ENCODE assay signal across 10 mouse cellular contexts in genomic region chr1:172016031-172016430, GRCm38 (mm10). TPM values are rescaled to one million over a fixed set of nuclear protein-coding genes. Genes with fewer than 3 reads are reported as not detected.
DNase-seq lines count a peak whose midpoint lies in the region; ATAC-seq lines count a peak whose summit lies in the region.
"Had no signal": no experiment of that assay in that cellular context is flagged by ENCODE, and none has a peak within 500 bp of the region (broad histone marks: within the 10 kb centered on the region; RNA-seq: fewer than 3 reads in every experiment).

No protein-coding gene starts in this region.

- WGBS in neural tube, embryonic 11.5 days: 70% methylated on average over 8 of the region's 8 CpGs
- WGBS in forebrain, embryonic 11.5 days: 59% methylated on average over 8 of the region's 8 CpGs
- 80% methylated on average over 8 of the region's 8 CpGs for WGBS in limb, embryonic 12.5 days
- WGBS in neural tube, embryonic 15.5 days: 29% methylated on average over 8 of the region's 8 CpGs
- 69% methylated on average over 8 of the region's 8 CpGs for WGBS in intestine, embryonic 16.5 days

- no peaks in the 10 kb centered on the region for H3K27me3 ChIP-seq in neural tube, embryonic 11.5 days (ENCODE audit: control insufficient read depth, insufficient read depth, low read length)
- no peaks in the 10 kb centered on the region for H3K27me3 ChIP-seq in forebrain, embryonic 11.5 days (ENCODE audit: control insufficient read depth, insufficient read depth, low read length)
- H3K27me3 ChIP-seq in limb, embryonic 12.5 days: no peaks in the 10 kb centered on the region
- H3K27me3 ChIP-seq in neural tube, embryonic 15.5 days (replicated peaks): no peaks in the 10 kb centered on the region
- no peaks in the 10 kb centered on the region for H3K27me3 ChIP-seq in intestine, embryonic 16.5 days (replicated peaks; ENCODE audit: control insufficient read depth, insufficient read depth, low read length)

- no peak for ATAC-seq in neural tube, embryonic 11.5 days (ENCODE audit: insufficient read depth, low FRiP score, low TSS enrichment)
- ATAC-seq in forebrain, embryonic 11.5 days (replicated peaks; ENCODE audit: low FRiP score): no peak
- ATAC-seq in limb, embryonic 12.5 days (ENCODE audit: insufficient number of reproducible peaks, insufficient read depth, low FRiP score, low TSS enrichment, low read depth): no peak
- ATAC-seq in neural tube, embryonic 15.5 days (ENCODE audit: low FRiP score): no peak
- ATAC-seq in intestine, embryonic 16.5 days: no peak
- no peak for ATAC-seq in cerebellum, adult (ENCODE audit: insufficient number of reproducible peaks, low FRiP score, low TSS enrichment)

- H3K9me3 ChIP-seq in neural tube, embryonic 11.5 days (ENCODE audit: control insufficient read depth, low read length): no peaks in the 10 kb centered on the region
- no peaks in the 10 kb centered on the region for H3K9me3 ChIP-seq in forebrain, embryonic 11.5 days (ENCODE audit: control insufficient read depth, low read length)
- no peaks in the 10 kb centered on the region for H3K9me3 ChIP-seq in limb, embryonic 12.5 days
- no peaks in the 10 kb centered on the region for H3K9me3 ChIP-seq in neural tube, embryonic 15.5 days (replicated peaks)
- H3K9me3 ChIP-seq in intestine, embryonic 16.5 days (ENCODE audit: control insufficient read depth, low read length): no peaks in the 10 kb centered on the region

- peak overlapping the region; percentile 42 for H3K4me2 ChIP-seq in neural tube, embryonic 11.5 days (ENCODE audit: low read depth)
- peak overlapping the region; percentile 53 for H3K4me2 ChIP-seq in forebrain, embryonic 11.5 days (ENCODE audit: low read depth, low read length, severe bottlenecking)
- H3K4me2 ChIP-seq in limb, embryonic 12.5 days: peak overlapping the region; percentile 35
- H3K4me2 ChIP-seq in neural tube, embryonic 15.5 days: peak overlapping the region; percentile 42
- no peak overlapping the region for H3K4me2 ChIP-seq in intestine, embryonic 16.5 days (ENCODE audit: low read depth, low read length)

- H3K9ac ChIP-seq in neural tube, embryonic 11.5 days (ENCODE audit: low read length): peak overlapping the region; percentile 50
- peak overlapping the region; percentile 51 for H3K9ac ChIP-seq in forebrain, embryonic 11.5 days (ENCODE audit: low read length)
- H3K9ac ChIP-seq in limb, embryonic 12.5 days (replicated peaks): peak overlapping the region; percentile 28
- H3K9ac ChIP-seq in neural tube, embryonic 15.5 days (replicated peaks): no peak overlapping the region
- no peak overlapping the region for H3K9ac ChIP-seq in intestine, embryonic 16.5 days (ENCODE audit: low read depth, low read length)

- DNase-seq in neural tube, embryonic 11.5 days (ENCODE audit: low spot score): no peak
- no peak for DNase-seq in neural tube, embryonic 10.5 days (ENCODE audit: extremely low spot score, low spot score)
- DNase-seq in forebrain, embryonic 11.5 days (ENCODE audit: low spot score): no peak
- DNase-seq in spleen, postnatal 14 days (ENCODE audit: low spot score in 2 of 2): no peak
- DNase-seq: gastrocnemius, adult 2 months had no signal

- H3K27ac ChIP-seq in neural tube, embryonic 11.5 days (ENCODE audit: low read depth, low read length): peak overlapping the region; percentile 88
- H3K27ac ChIP-seq in forebrain, embryonic 11.5 days (ENCODE audit: low read depth, low read length): peak overlapping the region; percentile 97
- H3K27ac ChIP-seq in limb, embryonic 12.5 days: peak overlapping the region; percentile 88
- H3K27ac ChIP-seq in neural tube, embryonic 15.5 days (replicated peaks): peak overlapping the region; percentile 82
- H3K27ac ChIP-seq in intestine, embryonic 16.5 days (ENCODE audit: low read length): no peak overlapping the region
- H3K27ac ChIP-seq: gastrocnemius, adult 2 months had no signal

- no peak overlapping the region for H3K4me3 ChIP-seq in neural tube, embryonic 11.5 days (ENCODE audit: low read depth, low read length)
- peak overlapping the region; percentile 17; the same call in 1 of the 2 replicates for H3K4me3 ChIP-seq in forebrain, embryonic 11.5 days (ENCODE audit: low read depth, low read length)
- H3K4me3 ChIP-seq in limb, embryonic 12.5 days (replicated peaks): no peak overlapping the region
- H3K4me3 ChIP-seq in neural tube, embryonic 15.5 days (replicated peaks): no peak overlapping the region
- H3K4me3 ChIP-seq in intestine, embryonic 16.5 days (ENCODE audit: low read length): no peak overlapping the region
- H3K4me3 ChIP-seq: gastrocnemius, adult 2 months had no signal

- peaks cover 7% of the 10 kb centered on the region for H3K36me3 ChIP-seq in neural tube, embryonic 11.5 days (ENCODE audit: control insufficient read depth, insufficient read depth, low read length)
- peaks cover 11% of the 10 kb centered on the region; the same call in 1 of the 2 replicates for H3K36me3 ChIP-seq in forebrain, embryonic 11.5 days (ENCODE audit: control insufficient read depth, insufficient read depth, low read length)
- H3K36me3 ChIP-seq in limb, embryonic 12.5 days: peaks cover 45% of the 10 kb centered on the region
- H3K36me3 ChIP-seq in neural tube, embryonic 15.5 days: peaks cover 8% of the 10 kb centered on the region
- H3K36me3 ChIP-seq in intestine, embryonic 16.5 days (ENCODE audit: control insufficient read depth, insufficient read depth, low read length): no peaks in the 10 kb centered on the region

- peaks cover 79% of the 10 kb centered on the region for H3K4me1 ChIP-seq in neural tube, embryonic 11.5 days (ENCODE audit: control insufficient read depth, insufficient read depth, low read length)
- peaks cover 59% of the 10 kb centered on the region for H3K4me1 ChIP-seq in forebrain, embryonic 11.5 days (replicated peaks; ENCODE audit: control insufficient read depth, insufficient read depth, low read length)
- peaks cover 57% of the 10 kb centered on the region for H3K4me1 ChIP-seq in limb, embryonic 12.5 days (replicated peaks)
- H3K4me1 ChIP-seq in neural tube, embryonic 15.5 days: peaks cover 88% of the 10 kb centered on the region
- H3K4me1 ChIP-seq in intestine, embryonic 16.5 days (ENCODE audit: control insufficient read depth, insufficient read depth, low read length): peaks cover 24% of the 10 kb centered on the region

RNA-seq across cellular contexts. Expression of gene Vangl2, which starts 12.2 kb away (rescaled TPM):
- polyA plus RNA-seq in neural tube, embryonic 11.5 days (2014; fragmentation: Nextera tagmentation; extraction: Ambion mirVana): 62.0 and 69.0 TPM in 2 replicates
- 47.0 and 49.3 TPM in 2 replicates for polyA plus RNA-seq in forebrain, embryonic 11.5 days (2014; fragmentation: Nextera tagmentation; extraction: Ambion mirVana)
- 23.2 and 23.7 TPM in 2 replicates for polyA plus RNA-seq in limb, embryonic 12.5 days (2016; fragmentation: Nextera tagmentation; extraction: Ambion mirVana)
- 37.3 and 40.1 TPM in 2 replicates for polyA plus RNA-seq in neural tube, embryonic 15.5 days (2015; fragmentation: Nextera tagmentation; extraction: Ambion mirVana)
- 6.1 and 6.8 TPM in 2 replicates for polyA plus RNA-seq in intestine, embryonic 16.5 days (2015; fragmentation: Nextera tagmentation; extraction: Ambion mirVana)

RNA-seq across cellular contexts. Expression of gene Nhlh1, which starts 41.3 kb away (rescaled TPM):
- polyA plus RNA-seq in neural tube, embryonic 11.5 days (2014; fragmentation: Nextera tagmentation; extraction: Ambion mirVana): 13.8 and 15.7 TPM in 2 replicates
- polyA plus RNA-seq in forebrain, embryonic 11.5 days (2014; fragmentation: Nextera tagmentation; extraction: Ambion mirVana): 6.0 and 7.6 TPM in 2 replicates
- polyA plus RNA-seq in limb, embryonic 12.5 days (2016; fragmentation: Nextera tagmentation; extraction: Ambion mirVana): 0.14 TPM in 1 of 2 replicates, not detected in the other
- 2.2 and 2.6 TPM in 2 replicates for polyA plus RNA-seq in neural tube, embryonic 15.5 days (2015; fragmentation: Nextera tagmentation; extraction: Ambion mirVana)
- 0.09 TPM in 1 of 2 replicates, not detected in the other for polyA plus RNA-seq in intestine, embryonic 16.5 days (2015; fragmentation: Nextera tagmentation; extraction: Ambion mirVana)
- polyA plus RNA-seq: spleen, adult 2 months had no signal

Comparison
In these comparisons a context has a peak if more than half of its experiments do, and no peak if none do; other contexts are left out.
1. H3K9ac ChIP-seq: peak in neural tube, embryonic 11.5 days (single experiment), forebrain, embryonic 11.5 days (single experiment) and limb, embryonic 12.5 days (single experiment); none in neural tube, embryonic 15.5 days (single experiment) and intestine, embryonic 16.5 days (single experiment).